Mouse (Mus musculus) stomach, embryonic 14.5 days (tissue): ENCODE data around the gene Stac. TPM values are rescaled to one million over a fixed set of nuclear protein-coding genes. Genes with fewer than 3 reads are reported as not detected.

Source experiments
- ATAC-seq: fragments of 200-750 bp; cut with Nextera tagmentation; 2 replicates; pipeline ENCODE4 v1.8.0; 2017; ENCODE audit warnings: low read depth, moderate TSS enrichment; ENCODE audit not compliant: insufficient number of reproducible peaks, insufficient read depth, low FRiP score
- H3K27ac ChIP-seq: fragments of 300-500 bp; sonication (generic); 2 replicates; pipeline ENCODE4 v1.5.1; 2014; ENCODE audit warnings: mild to moderate bottlenecking, low read length, moderate library complexity, mixed read lengths
- H3K27me3 ChIP-seq: fragments of 300-500 bp; sonication (generic); 2 replicates; pipeline ENCODE4 v1.6.1; 2014; ENCODE audit warnings: low read length, control low read depth, mixed read lengths; ENCODE audit not compliant: control insufficient read depth, insufficient read depth
- H3K36me3 ChIP-seq: fragments of 300-500 bp; sonication (generic); 2 replicates; pipeline ENCODE4 v1.6.1; 2014; ENCODE audit warnings: mild to moderate bottlenecking, control low read depth, low read length, moderate library complexity, mixed read lengths; ENCODE audit not compliant: control insufficient read depth, insufficient read depth
- H3K4me1 ChIP-seq: fragments of 300-500 bp; sonication (generic); 2 replicates; pipeline ENCODE4 v1.6.1; 2014; ENCODE audit warnings: low read length, control low read depth, mixed read lengths; ENCODE audit not compliant: control insufficient read depth, insufficient read depth
- H3K4me2 ChIP-seq: fragments of 300-500 bp; sonication (generic); replicated peaks from 2 replicates; pipeline ENCODE4 v1.6.1; 2014; ENCODE audit warnings: low read depth, low read length, control low read depth
- H3K4me3 ChIP-seq: fragments of 300-500 bp; sonication (generic); 2 replicates; pipeline ENCODE4 v1.5.1; 2014; ENCODE audit warnings: low read depth, low read length, control low read depth
- H3K9ac ChIP-seq: fragments of 300-500 bp; sonication (generic); replicated peaks from 2 replicates; pipeline ENCODE4 v1.6.1; 2014; ENCODE audit warnings: low read depth, mild to moderate bottlenecking, control low read depth, low read length, moderate library complexity, mixed read lengths
- H3K9me3 ChIP-seq: fragments of 300-500 bp; sonication (generic); 2 replicates; pipeline ENCODE4 v1.6.1; 2016; ENCODE audit warnings: low read depth, low read length, control low read depth; ENCODE audit not compliant: control insufficient read depth
- WGBS: fragments of 180-500 bp; shearing (Covaris S2); extraction: QIAGEN DNeasy Blood & Tissue Kit; methylation state at CpG from one replicate; pipeline ENCODE4 v1.1.7; 2014; 5-methylcytosine and 5-hydroxymethylcytosine counted together
- polyA plus RNA-seq: library from polyadenylated mRNA; unstranded; fragments of >200 nt; fragmentation: Nextera tagmentation; extraction: Ambion mirVana; gene quantifications from 2 replicates; pipeline ENCODE4 v1.2.1, GENCODE M21; 2014

Gene Stac
- polyA plus RNA-seq, 1 experiment from 2014 or later, result 2.6 TPM

DNA sequence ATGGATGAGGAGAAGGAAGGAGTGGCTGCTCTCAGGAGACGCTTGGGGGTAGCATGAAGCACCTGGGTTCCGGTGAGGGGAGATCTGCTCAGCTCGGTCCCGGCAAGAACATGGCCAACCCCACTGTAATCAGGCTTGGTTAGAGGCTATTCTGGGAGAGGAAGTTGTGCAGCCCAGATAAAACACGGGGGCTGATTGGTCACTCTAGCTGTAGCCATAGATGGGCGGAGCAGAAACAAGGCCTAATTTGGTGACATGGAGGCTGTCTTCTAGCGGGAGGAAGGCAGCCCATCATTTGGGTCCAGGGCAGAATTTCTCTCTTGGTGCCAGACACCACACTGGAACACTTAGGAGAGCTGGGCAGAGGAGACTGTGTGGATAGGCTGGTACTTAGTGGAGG, 167.9 kb downstream of the Stac start:
- no peaks in the 10 kb centered on the region for H3K9me3 ChIP-seq
- H3K4me1 ChIP-seq, result no peaks in the 10 kb centered on the region
- ATAC-seq, result no peak
- 87% methylated on average over 7 of the region's 7 CpGs for WGBS
- no peaks in the 10 kb centered on the region for H3K27me3 ChIP-seq
- no peak overlapping the region for H3K4me3 ChIP-seq
- H3K36me3 ChIP-seq, result no peaks in the 10 kb centered on the region
- no peak overlapping the region for H3K27ac ChIP-seq
- no peak overlapping the region for H3K4me2 ChIP-seq
- H3K9ac ChIP-seq, result no peak overlapping the region

GRCm38 (mm10) chr9:111515536-111515935, 174.6 kb downstream of the Stac start:
- WGBS, result 78% methylated on average over 3 of the region's 3 CpGs
- no peak for ATAC-seq

GRCm38 (mm10) chr9:111514586-111515473, 175.3 kb downstream of the Stac start:
- H3K27me3 ChIP-seq, result no peaks in the 10 kb centered on the region
- no peak overlapping the region for H3K27ac ChIP-seq
- no peak overlapping the region for H3K4me2 ChIP-seq
- ATAC-seq, result no peak
- H3K4me1 ChIP-seq, result no peaks in the 10 kb centered on the region
- no peak overlapping the region for H3K9ac ChIP-seq
- no peaks in the 10 kb centered on the region for H3K9me3 ChIP-seq
- no peak overlapping the region for H3K4me3 ChIP-seq
- 64% methylated on average over 15 of the region's 15 CpGs for WGBS
- no peaks in the 10 kb centered on the region for H3K36me3 ChIP-seq

More at GRCm38 (mm10) chr9:111515536-111515935, 174.6 kb downstream of the Stac start:
- Histone ChIP-seq H3K4me2 (no peak overlapping the region), H3K9me3 (no peaks in the 10 kb centered on the region), H3K36me3 (no peaks in the 10 kb centered on the region), H3K9ac (no peak overlapping the region), H3K4me3 (no peak overlapping the region), H3K4me1 (no peaks in the 10 kb centered on the region), H3K27me3 (no peaks in the 10 kb centered on the region), H3K27ac (no peak overlapping the region)
